Comparison of ENCODE assay signal across 10 mouse cellular contexts in the genomic region with DNA sequence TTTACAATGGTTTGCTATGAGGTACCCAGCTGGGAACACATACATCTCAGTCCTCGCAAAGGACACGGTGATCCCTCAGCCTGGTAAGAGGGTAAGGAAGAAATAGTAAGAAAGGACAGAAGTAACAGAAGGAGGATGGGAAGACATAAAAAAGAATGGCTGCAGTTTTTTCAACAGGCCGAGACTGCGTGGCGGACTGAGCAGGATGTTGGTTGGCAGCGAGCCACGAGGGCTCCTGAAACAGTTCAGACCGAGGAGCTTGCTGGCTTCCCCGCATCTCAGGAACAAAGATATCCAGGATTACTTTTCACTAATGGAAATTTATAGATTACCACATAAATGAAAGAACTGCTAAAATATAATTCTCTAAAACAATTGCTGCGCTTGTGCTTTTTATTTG.
DNase-seq lines count a peak whose midpoint lies in the region; ATAC-seq lines count a peak whose summit lies in the region.
"Had no signal": no experiment of that assay in that cellular context is flagged by ENCODE, and none has a peak within 500 bp of the region (broad histone marks: within the 10 kb centered on the region; RNA-seq: fewer than 3 reads in every experiment).

No protein-coding gene starts in this region.

- no peak for ATAC-seq in kidney, embryonic 14.5 days (ENCODE audit: low FRiP score, low TSS enrichment)
- ATAC-seq in erythroblast, adult 5-6 weeks (replicated peaks; ENCODE audit: low FRiP score, poor library complexity, severe bottlenecking) = no peak
- ATAC-seq: Patski had no signal

- no peaks in the 10 kb centered on the region for H3K9me3 ChIP-seq in kidney, embryonic 14.5 days (ENCODE audit: control insufficient read depth, low read length)
- H3K9me3 ChIP-seq: embryonic facial prominence, embryonic 12.5 days; midbrain, embryonic 10.5 days had no signal

- H3K4me3 ChIP-seq in kidney, embryonic 14.5 days (ENCODE audit: low read length) = no peak overlapping the region
- H3K4me3 ChIP-seq: embryonic facial prominence, embryonic 12.5 days; midbrain, embryonic 10.5 days had no signal

- H3K27me3 ChIP-seq in kidney, embryonic 14.5 days (ENCODE audit: control insufficient read depth, insufficient read depth, low read length) = no peaks in the 10 kb centered on the region
- H3K27me3 ChIP-seq: embryonic facial prominence, embryonic 12.5 days; Patski had no signal

- DNase-seq in kidney, adult 18-20 months = peak; percentile 35
- peak; percentile 37 to 71 for DNase-seq in adrenal gland, postnatal 36 days
- DNase-seq in cerebellum, adult 9-10 months = peak; percentile 56
- DNase-seq in kidney, postnatal 36 days = peak; percentile 41 to 84
- DNase-seq in retina, postnatal 1 day = no peak

- no peak overlapping the region for H3K4me2 ChIP-seq in kidney, embryonic 14.5 days (replicated peaks; ENCODE audit: low read depth, low read length)
- H3K4me2 ChIP-seq: embryonic facial prominence, embryonic 12.5 days had no signal

- 0 out of 2 replicates have a peak, but pooled peaks cover 6% of the 10 kb centered on the region for H3K4me1 ChIP-seq in kidney, embryonic 14.5 days (ENCODE audit: control insufficient read depth, insufficient read depth, low read length)

- H3K27ac ChIP-seq in kidney, embryonic 14.5 days (ENCODE audit: low read depth, low read length) = no peak overlapping the region
- H3K27ac ChIP-seq: embryonic facial prominence, embryonic 12.5 days; midbrain, embryonic 10.5 days had no signal

- H3K36me3 ChIP-seq in kidney, embryonic 14.5 days (ENCODE audit: control insufficient read depth, insufficient read depth, low read length) = no peaks in the 10 kb centered on the region
- H3K36me3 ChIP-seq: embryonic facial prominence, embryonic 12.5 days; midbrain, embryonic 10.5 days had no signal

- 50% methylated on average over 10 of the region's 10 CpGs for WGBS in kidney, embryonic 14.5 days

- H3K9ac ChIP-seq in kidney, embryonic 14.5 days (ENCODE audit: low read depth, low read length) = no peak overlapping the region
- H3K9ac ChIP-seq: embryonic facial prominence, embryonic 12.5 days had no signal
